Mouse (Mus musculus) MEL (cell line): ENCODE data around the gene Gm10563. TPM values are rescaled to one million over a fixed set of nuclear protein-coding genes. Genes with fewer than 3 reads are reported as not detected.

ENCODE experiments used
- DNase-seq: peaks from one replicate; pipeline ENCODE4 v3.0.0; 2011; ENCODE audit warnings: low read depth, low spot score
- H3K27ac ChIP-seq: 2 replicates; pipeline ENCODE4 v1.5.1; 2012; ENCODE audit warnings: low read depth, mild to moderate bottlenecking, control low read depth, low read length, moderate library complexity; ENCODE audit not compliant: control insufficient read depth
- H3K27me3 ChIP-seq, 2 experiments: fragments of 150-350 bp in 1 of 2; sonication (generic) in 1 of 2; 2 replicates each; pipeline ENCODE4 v1.6.1; 2012; ENCODE audit warnings: low read length in 2 of 2, mild to moderate bottlenecking in 2 of 2, improper control_type of control experiment in 1 of 2, moderate library complexity in 1 of 2; ENCODE audit not compliant: insufficient read depth in 2 of 2, control insufficient read depth in 1 of 2
- H3K36me3 ChIP-seq, 2 experiments: 2 replicates each; pipeline ENCODE4 v1.6.1; 2012 to 2014; ENCODE audit warnings: low read length in 2 of 2, improper control_type of control experiment in 1 of 2, inconsistent platforms in 1 of 2, mild to moderate bottlenecking in 1 of 2; ENCODE audit not compliant: insufficient read depth in 2 of 2, control insufficient read depth in 1 of 2
- H3K4me1 ChIP-seq, 2 experiments: fragments of 150-350 bp in 1 of 2; sonication (generic) in 1 of 2; 2 replicates each; pipeline ENCODE4 v1.6.1; 2012; ENCODE audit warnings: low read length in 2 of 2, improper control_type of control experiment in 1 of 2, mild to moderate bottlenecking in 1 of 2; ENCODE audit not compliant: insufficient read depth in 2 of 2, control insufficient read depth in 1 of 2
- H3K4me3 ChIP-seq, 2 experiments: fragments of 150-350 bp in 1 of 2; sonication (generic) in 1 of 2; 2 replicates each; pipeline ENCODE4 v1.5.1; 2012; ENCODE audit warnings: low read depth in 2 of 2, low read length in 2 of 2, mild to moderate bottlenecking in 2 of 2, moderate library complexity in 2 of 2, control low read depth in 1 of 2, improper control_type of control experiment in 1 of 2; ENCODE audit not compliant: control insufficient read depth in 1 of 2, insufficient read depth in 1 of 2
- H3K79me2 ChIP-seq: 2 replicates; pipeline ENCODE4 v1.6.1; 2012; ENCODE audit warnings: mild to moderate bottlenecking, low read length, moderate library complexity; ENCODE audit not compliant: control insufficient read depth, poor library complexity, insufficient read depth
- H3K9ac ChIP-seq: 2 replicates; pipeline ENCODE4 v1.6.1; 2012; ENCODE audit warnings: low read depth, mild to moderate bottlenecking, control low read depth, low read length, moderate library complexity; ENCODE audit not compliant: control insufficient read depth, poor library complexity, severe bottlenecking
- H3K9me3 ChIP-seq: fragments of 150-350 bp; sonication (generic); replicated peaks from 2 replicates; pipeline ENCODE4 v1.6.1; 2012; ENCODE audit warnings: mild to moderate bottlenecking, low read length, improper control_type of control experiment, moderate library complexity; ENCODE audit not compliant: insufficient read depth
- CHD1 ChIP-seq: IDR thresholded peaks from 2 replicates; pipeline ENCODE4 v1.6.1; 2012; ENCODE audit warnings: low read depth, mild to moderate bottlenecking, inconsistent platforms, low read length, improper control_type of control experiment
- ELF1 ChIP-seq: IDR thresholded peaks from 2 replicates; pipeline ENCODE4 v1.6.1; 2014; ENCODE audit warnings: low read depth, mild to moderate bottlenecking, inconsistent platforms, low read length, improper control_type of control experiment, moderate library complexity
- EP300 ChIP-seq, 2 experiments: IDR thresholded peaks; 2 replicates each; pipeline ENCODE4 v1.6.1; 2011; ENCODE audit warnings: improper control_type of control experiment in 2 of 2, low read length in 2 of 2, low read depth in 1 of 2, mild to moderate bottlenecking in 1 of 2
- ETS1 ChIP-seq: IDR thresholded peaks from 2 replicates; pipeline ENCODE4 v1.6.1; 2012; ENCODE audit warnings: low read depth, mild to moderate bottlenecking, inconsistent platforms, low read length, improper control_type of control experiment, moderate library complexity
- GATA1 ChIP-seq: IDR thresholded peaks from 2 replicates; pipeline ENCODE4 v1.6.1; 2011; ENCODE audit warnings: low read depth, low read length, improper control_type of control experiment
- HCFC1 ChIP-seq: IDR thresholded peaks from 2 replicates; pipeline ENCODE4 v1.6.1; 2012; ENCODE audit warnings: low read depth, mild to moderate bottlenecking, inconsistent platforms, low read length, improper control_type of control experiment, moderate library complexity
- JUND ChIP-seq: IDR thresholded peaks from 2 replicates; pipeline ENCODE4 v1.6.1; 2011; ENCODE audit warnings: low read depth, mild to moderate bottlenecking, improper control_type of control experiment, low read length
- KAT2A ChIP-seq: conservative IDR thresholded peaks from 2 replicates; pipeline ENCODE4 v1.6.1; 2012; ENCODE audit warnings: low read depth, low read length, improper control_type of control experiment, inconsistent platforms
- MAX ChIP-seq: IDR thresholded peaks from 2 replicates; pipeline ENCODE4 v1.6.1; 2011; ENCODE audit warnings: low read length, improper control_type of control experiment
- NELFE ChIP-seq: IDR thresholded peaks from 2 replicates; pipeline ENCODE4 v1.6.1; 2011; ENCODE audit warnings: low read depth, low read length, improper control_type of control experiment
- POLR2A ChIP-seq, 2 experiments: IDR thresholded peaks; 2 replicates each; pipeline ENCODE4 v1.6.1; 2011 to 2012; ENCODE audit warnings: low read length in 2 of 2, mild to moderate bottlenecking in 2 of 2, control low read depth in 1 of 2, improper control_type of control experiment in 1 of 2, low read depth in 1 of 2, moderate library complexity in 1 of 2; ENCODE audit not compliant: control insufficient read depth in 1 of 2, insufficient read depth in 1 of 2, poor library complexity in 1 of 2
- POLR2AphosphoS2 ChIP-seq: IDR thresholded peaks from 2 replicates; pipeline ENCODE4 v1.6.1; 2011; ENCODE audit warnings: low read length, improper control_type of control experiment
- POLR2AphosphoS5 ChIP-seq: IDR thresholded peaks from 2 replicates; pipeline ENCODE4 v1.6.1; 2012; ENCODE audit warnings: low read depth, borderline replicate concordance, mild to moderate bottlenecking, inconsistent platforms, low read length, moderate library complexity, mixed read lengths
- SIN3A ChIP-seq: IDR thresholded peaks from 2 replicates; pipeline ENCODE4 v1.6.1; 2012; ENCODE audit warnings: low read length, improper control_type of control experiment, inconsistent platforms
- SMC3 ChIP-seq: IDR thresholded peaks from 2 replicates; pipeline ENCODE4 v1.6.1; 2011; ENCODE audit warnings: low read depth, low read length, improper control_type of control experiment
- TAL1 ChIP-seq: IDR thresholded peaks from 2 replicates; pipeline ENCODE4 v1.6.1; 2012; ENCODE audit warnings: mild to moderate bottlenecking, inconsistent platforms, low read length, moderate library complexity, mixed read lengths
- TBP ChIP-seq: IDR thresholded peaks from 2 replicates; pipeline ENCODE4 v1.8.0; 2011; ENCODE audit warnings: low read depth, low read length, improper control_type of control experiment
- TCF12 ChIP-seq: IDR thresholded peaks from 2 replicates; pipeline ENCODE4 v1.6.1; 2014; ENCODE audit warnings: low read depth, mild to moderate bottlenecking, inconsistent platforms, low read length, improper control_type of control experiment, moderate library complexity
- UBTF ChIP-seq: IDR thresholded peaks from 2 replicates; pipeline ENCODE4 v1.6.1; 2012; ENCODE audit warnings: low read depth, mild to moderate bottlenecking, inconsistent platforms, low read length, improper control_type of control experiment, moderate library complexity, borderline replicate concordance; ENCODE audit not compliant: insufficient read depth
- USF2 ChIP-seq, 2 experiments: IDR thresholded peaks; 2 replicates each; pipeline ENCODE4 v1.6.1; 2011 to 2012; ENCODE audit warnings: improper control_type of control experiment in 2 of 2, low read length in 2 of 2, borderline replicate concordance in 1 of 2, inconsistent platforms in 1 of 2, low read depth in 1 of 2, mild to moderate bottlenecking in 1 of 2; ENCODE audit not compliant: insufficient read depth in 1 of 2
- ZC3H11A ChIP-seq: IDR thresholded peaks from 2 replicates; pipeline ENCODE4 v1.6.1; 2012; ENCODE audit warnings: low read depth, mild to moderate bottlenecking, inconsistent platforms, low read length, improper control_type of control experiment
- ZKSCAN1 ChIP-seq: IDR thresholded peaks from 2 replicates; pipeline ENCODE4 v1.6.1; 2012; ENCODE audit warnings: low read depth, mild to moderate bottlenecking, inconsistent platforms, low read length, improper control_type of control experiment, moderate library complexity
- ZMIZ1 ChIP-seq: IDR thresholded peaks from 2 replicates; pipeline ENCODE4 v1.6.1; 2012; ENCODE audit warnings: low read depth, mild to moderate bottlenecking, inconsistent platforms, low read length, improper control_type of control experiment, moderate library complexity
- ZNF384 ChIP-seq: IDR thresholded peaks from 2 replicates; pipeline ENCODE4 v1.6.1; 2012; ENCODE audit warnings: low read depth, mild to moderate bottlenecking, inconsistent platforms, low read length, improper control_type of control experiment
- polyA plus RNA-seq, 2 experiments: library from polyadenylated mRNA; stranded (reverse) in 1 of 2; unstranded in 1 of 2; fragments of >175 nt in 1 of 2; fragments of >200 nt in 1 of 2; gene quantifications; 2 replicates each; pipeline versions ENCODE4 v1.2.1 to v1.2.4; 2012; ENCODE audit warnings: low replicate concordance in 2 of 2, low read depth in 1 of 2; ENCODE audit not compliant: insufficient read length in 2 of 2, insufficient read depth in 1 of 2, missing spikeins in 1 of 2
- total RNA-seq: library from RNA; depleted of rRNA; stranded (reverse); fragments of 300-350 nt; gene quantifications from 2 replicates; pipeline ENCODE4 v1.2.3, GENCODE M21; 2012

Gm10563 gene
- total and polyA plus RNA-seq, 3 experiments, result not detected

DNA sequence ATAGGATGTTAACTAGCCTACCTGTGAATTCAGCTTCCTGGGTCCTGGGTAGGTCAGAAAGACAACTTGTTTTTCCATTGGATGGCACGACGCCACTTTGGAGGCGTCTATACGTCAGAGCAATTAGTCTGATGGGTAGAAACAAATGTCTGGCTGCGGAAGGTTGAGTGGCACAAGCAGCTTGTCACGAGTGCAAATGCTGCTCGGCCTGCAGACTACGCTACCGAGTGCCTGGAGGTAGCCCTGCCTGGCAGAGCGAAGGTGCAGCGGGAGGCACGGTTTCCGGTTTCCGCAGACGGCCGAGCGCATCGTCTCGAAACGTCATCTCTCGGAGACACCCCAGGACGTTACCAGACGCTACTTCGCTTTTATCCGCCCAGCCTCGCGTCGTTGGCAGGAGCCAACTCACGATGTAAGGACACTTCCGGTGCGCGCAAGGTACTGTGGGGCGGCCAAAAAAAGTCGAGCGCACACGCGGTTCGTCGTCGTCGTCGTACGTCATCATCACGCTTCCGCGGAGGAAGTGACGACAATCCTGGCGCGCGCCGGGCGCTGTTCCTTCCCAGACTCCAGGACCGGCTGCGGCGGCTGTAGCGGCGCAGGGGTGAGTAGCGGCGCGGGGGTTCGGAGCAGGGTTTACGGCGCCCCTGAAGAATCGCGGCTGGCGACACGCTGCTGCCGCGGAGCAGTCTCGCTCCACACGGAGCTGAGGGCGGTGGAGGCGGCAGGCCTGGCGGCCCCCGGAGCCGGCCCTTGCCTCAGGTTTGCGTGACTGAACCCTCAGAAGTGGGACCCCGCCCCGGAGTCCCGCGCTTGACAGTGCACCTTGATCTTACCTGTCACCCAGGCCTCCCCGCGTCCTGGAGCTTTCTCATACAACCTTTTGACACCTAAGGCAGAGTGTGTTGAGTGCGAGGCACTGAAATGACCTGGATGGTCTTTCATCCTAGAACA is 20.6 kb downstream of the Gm10563 start, which contains the start of gene Cdk11b (continued):
- TF ChIP-seq HCFC1 (peak; percentile 96), POLR2AphosphoS2 (peak; percentile 74; the same call in 1 of the 2 replicates), ZKSCAN1 (no peak), EP300 (IDR thresholded peaks at IDR 0.05; ENCODE audit: low read depth in 1 of 2, low read length in 2 of 2) (peak in 1 of 2 experiments; percentile 54; a peak in 2 of 4 replicates), GATA1 (no peak), NELFE (peak; percentile 93), CHD1 (no peak), UBTF (no peak), POLR2A (IDR thresholded peaks at IDR 0.05; ENCODE audit: control insufficient read depth in 1 of 2, insufficient read depth in 1 of 2, low read depth in 1 of 2, low read length in 2 of 2, poor library complexity in 1 of 2) (peak; percentile 73 to 96), ETS1 (peak; percentile 73; the same call in 1 of the 2 replicates), ZNF384 (peak; percentile 89), TBP (peak; percentile 65; the same call in 1 of the 2 replicates), USF2 (IDR thresholded peaks at IDR 0.05; ENCODE audit: borderline replicate concordance in 1 of 2, insufficient read depth in 1 of 2, low read depth in 1 of 2, low read length in 2 of 2) (no peak)
- TF ChIP-seq, all 39 proteins: peak for 28

DNA sequence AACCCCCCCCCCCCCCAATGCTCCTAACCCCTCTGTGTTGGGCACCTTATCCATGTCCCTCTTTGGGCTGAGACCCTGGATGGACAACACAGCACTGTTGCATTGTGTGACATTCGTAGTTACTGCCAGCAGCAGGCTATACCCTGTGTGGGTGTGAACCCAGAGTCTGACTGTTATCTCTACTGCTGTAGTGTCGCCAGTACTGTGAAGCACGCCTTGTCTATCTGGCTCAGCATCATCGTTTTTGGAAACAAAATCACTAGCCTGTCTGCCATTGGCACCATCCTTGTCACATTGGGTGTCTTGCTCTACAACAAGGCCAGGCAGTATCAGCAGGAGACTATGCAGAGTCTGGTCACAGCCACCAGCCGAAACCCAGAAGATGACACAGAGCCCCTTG is 26.9 kb downstream of the Gm10563 start:
- H3K4me1 ChIP-seq, result no peaks in the 10 kb centered on the region; a peak in 1 of 4 replicates
- H3K79me2 ChIP-seq, result 0 out of 2 replicates have a peak, but pooled peaks cover 1% of the 10 kb centered on the region
- no peaks in the 10 kb centered on the region for H3K9me3 ChIP-seq
- no peak; a peak in 1 of 4 replicates for TF ChIP-seq POLR2A (IDR thresholded peaks at IDR 0.05; ENCODE audit: control insufficient read depth in 1 of 2, insufficient read depth in 1 of 2, low read depth in 1 of 2, low read length in 2 of 2, poor library complexity in 1 of 2)
- TF ChIP-seq ETS1, result no peak
- no peak for TF ChIP-seq ELF1
- no peak overlapping the region for H3K4me3 ChIP-seq
- peaks cover 1 to 6% of the 10 kb centered on the region in 2 experiments; a peak in 3 of 4 replicates for H3K36me3 ChIP-seq
- no peak for DNase-seq
- no peak overlapping the region for H3K27ac ChIP-seq
- no peaks in the 10 kb centered on the region for H3K27me3 ChIP-seq
- no peak overlapping the region for H3K9ac ChIP-seq

DNA sequence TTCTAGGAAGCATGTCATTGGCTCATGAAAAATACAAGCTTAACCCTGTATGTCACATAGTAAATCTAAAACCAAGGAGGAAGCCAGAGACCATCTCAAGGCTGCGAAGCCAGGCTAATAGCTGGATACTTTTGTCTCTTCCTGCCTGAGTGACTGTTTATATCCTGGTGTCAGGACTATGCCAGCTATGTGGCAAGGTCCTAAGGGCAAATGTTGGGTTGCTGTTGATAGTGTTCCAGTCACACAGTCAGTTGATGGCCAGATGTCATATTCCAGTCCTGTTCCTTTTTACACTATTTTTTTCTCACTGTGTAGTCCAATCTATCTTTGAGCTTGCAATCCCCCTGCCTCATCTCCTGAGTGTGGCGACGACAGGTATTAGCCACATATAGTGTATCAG is 31.9 kb downstream of the Gm10563 start:
- TF ChIP-seq TCF12, result no peak
- TF ChIP-seq ZC3H11A, result no peak
- no peak for TF ChIP-seq ETS1
- TF ChIP-seq MAX, result no peak
- no peak for TF ChIP-seq POLR2AphosphoS5
- TF ChIP-seq POLR2AphosphoS2, result no peak
- no peak for TF ChIP-seq TBP
- TF ChIP-seq KAT2A, result no peak
- no peak for TF ChIP-seq JUND
- TF ChIP-seq SMC3, result no peak
- TF ChIP-seq SIN3A, result no peak
- TF ChIP-seq EP300 (IDR thresholded peaks at IDR 0.05; ENCODE audit: low read depth in 1 of 2, low read length in 2 of 2), result no peak
- TF ChIP-seq UBTF, result no peak
- TF ChIP-seq HCFC1, result no peak
- TF ChIP-seq TAL1, result no peak
- TF ChIP-seq ZMIZ1, result no peak
- no peak for DNase-seq
- no peaks in the 10 kb centered on the region for H3K79me2 ChIP-seq
- no peak overlapping the region for H3K9ac ChIP-seq
- H3K4me3 ChIP-seq, result no peak overlapping the region
- no peaks in the 10 kb centered on the region for H3K27me3 ChIP-seq
- H3K9me3 ChIP-seq, result no peaks in the 10 kb centered on the region
- no peak overlapping the region for H3K27ac ChIP-seq
- H3K36me3 ChIP-seq, result peaks cover 0 to 1% of the 10 kb centered on the region in 2 experiments; a peak in 2 of 4 replicates
- no peaks in the 10 kb centered on the region for H3K4me1 ChIP-seq
